Mouse (Mus musculus) small intestine, adult 2 months (tissue): ENCODE data around the gene Anp32e.

Experiments used
- CTCF ChIP-seq: fragments of 200-500 bp; IDR thresholded peaks from 2 replicates; pipeline ENCODE4 v1.5.1; 2012; ENCODE audit warnings: low read depth, mild to moderate bottlenecking, control low read depth, inconsistent platforms, low read length, moderate library complexity, mixed read lengths; ENCODE audit not compliant: insufficient replicate concordance, insufficient read length; ENCODE audit errors: extremely low read depth
- POLR2A ChIP-seq: fragments of 200-500 bp; IDR thresholded peaks from 2 replicates; pipeline ENCODE4 v1.6.1; 2012; ENCODE audit warnings: low read depth, mild to moderate bottlenecking, control low read depth, inconsistent platforms, low read length, moderate library complexity

DNA sequence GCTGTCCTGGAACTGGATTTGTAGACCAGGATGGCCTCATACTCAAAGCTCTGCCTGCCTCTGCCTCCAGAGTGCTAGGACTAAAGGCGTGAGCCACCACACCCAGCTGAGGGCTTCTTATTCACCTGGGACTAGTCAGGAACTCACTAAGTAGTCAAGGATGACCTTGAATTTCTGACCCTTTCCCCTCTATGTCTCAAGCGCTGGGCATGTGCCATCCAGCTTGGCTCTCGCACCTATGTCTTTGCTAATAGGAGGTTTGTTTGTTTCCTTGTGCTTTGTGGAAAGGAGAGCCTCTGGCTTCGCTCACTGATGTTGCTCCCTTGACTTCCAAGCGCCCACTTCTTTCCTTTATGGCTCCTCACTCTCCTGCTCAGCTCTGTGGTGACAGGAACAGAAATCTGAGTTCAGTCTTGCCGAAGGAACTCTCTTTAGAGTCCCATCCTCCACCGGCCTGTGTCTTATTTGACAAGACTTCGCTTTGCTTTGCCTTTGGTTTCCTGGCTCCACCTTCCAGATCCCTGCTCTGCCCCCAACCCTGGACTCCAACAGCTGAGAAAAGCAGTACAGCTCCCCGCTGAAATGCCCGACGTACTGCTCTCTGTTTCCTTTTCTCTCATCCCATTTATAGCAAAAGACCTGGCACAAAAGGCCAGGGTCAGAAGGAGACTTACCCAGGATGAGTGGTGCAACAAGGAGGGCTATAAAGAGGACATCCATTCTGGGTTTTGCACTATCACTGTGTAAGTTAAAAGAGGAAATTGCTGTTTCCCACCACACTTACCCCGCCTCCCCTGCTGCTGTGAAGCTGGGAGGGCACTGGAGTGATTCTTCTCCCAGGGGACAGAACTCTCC is 37.6 kb upstream of the Anp32e start, which contains the start of gene BC028528:
- TF ChIP-seq POLR2A (no peak), CTCF (no peak)
